Mouse (Mus musculus) bone marrow, adult 2 months (tissue): ENCODE data around the gene Thop1.

Experiments
- CTCF ChIP-seq: fragments of 200-500 bp; IDR thresholded peaks from 2 replicates; pipeline ENCODE4 v1.5.1; 2011; ENCODE audit warnings: low read length, control low read depth; ENCODE audit not compliant: control insufficient read depth, insufficient read depth
- POLR2A ChIP-seq: fragments of 200-500 bp; IDR thresholded peaks from 2 replicates; pipeline ENCODE4 v1.6.1; 2011; ENCODE audit warnings: low read depth, mild to moderate bottlenecking, control low read depth, low read length, borderline replicate concordance; ENCODE audit not compliant: control insufficient read depth

DNA sequence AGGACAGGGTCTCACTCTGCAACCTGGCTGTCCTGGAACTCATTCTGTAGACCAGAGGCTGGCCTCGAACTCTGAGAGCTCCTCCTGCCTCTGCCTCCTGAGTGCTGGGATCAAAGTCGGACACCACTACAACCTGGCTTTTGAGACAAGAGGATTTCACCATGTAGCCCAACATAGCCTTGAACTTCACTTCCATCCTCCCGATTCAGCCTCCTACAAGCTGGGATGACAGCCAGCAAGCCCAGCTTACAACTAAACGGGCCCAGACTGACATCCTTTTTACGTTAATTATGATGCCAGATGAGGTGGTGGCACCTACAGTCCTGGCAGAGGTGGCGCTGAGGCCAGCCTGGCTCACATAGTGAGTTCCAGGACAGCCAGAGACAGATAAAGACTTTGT is 10.9 kb upstream of the Thop1 start:
- TF ChIP-seq POLR2A: no peak
- TF ChIP-seq CTCF: no peak
